Mouse (Mus musculus) NIH3T3 (cell line): ENCODE data around the gene Chmp4b.

Source experiments
- DNase-seq: peaks from one replicate; pipeline ENCODE4 v3.0.0-alpha.2; 2012; ENCODE audit warnings: low read depth

The Chmp4b gene

DNA sequence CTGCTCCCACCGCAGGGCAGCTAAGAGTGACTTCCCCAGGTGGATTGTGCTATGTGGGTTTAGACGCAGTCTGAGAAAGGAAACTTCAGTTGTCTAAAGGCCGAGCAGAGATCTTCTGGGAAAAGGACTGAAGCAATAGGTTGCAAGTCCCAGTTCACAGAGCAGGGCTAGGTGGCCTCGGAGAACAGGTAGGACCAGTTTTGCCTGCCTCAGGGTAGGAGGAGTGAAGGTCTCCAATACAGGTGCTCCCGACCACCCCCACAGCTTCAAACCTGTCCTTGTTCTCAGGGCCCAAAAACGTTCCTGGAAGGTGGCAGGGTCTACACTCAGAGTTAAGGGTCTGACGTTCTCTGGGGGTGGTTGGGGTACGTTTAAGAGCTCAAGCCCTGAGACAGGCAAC lies at the start of gene Chmp4b:
Gene Chmp4b, plus strand, starts transcription at position 343 of the 400 bp plus-strand sequence.
- DNase-seq = no peak

DNA sequence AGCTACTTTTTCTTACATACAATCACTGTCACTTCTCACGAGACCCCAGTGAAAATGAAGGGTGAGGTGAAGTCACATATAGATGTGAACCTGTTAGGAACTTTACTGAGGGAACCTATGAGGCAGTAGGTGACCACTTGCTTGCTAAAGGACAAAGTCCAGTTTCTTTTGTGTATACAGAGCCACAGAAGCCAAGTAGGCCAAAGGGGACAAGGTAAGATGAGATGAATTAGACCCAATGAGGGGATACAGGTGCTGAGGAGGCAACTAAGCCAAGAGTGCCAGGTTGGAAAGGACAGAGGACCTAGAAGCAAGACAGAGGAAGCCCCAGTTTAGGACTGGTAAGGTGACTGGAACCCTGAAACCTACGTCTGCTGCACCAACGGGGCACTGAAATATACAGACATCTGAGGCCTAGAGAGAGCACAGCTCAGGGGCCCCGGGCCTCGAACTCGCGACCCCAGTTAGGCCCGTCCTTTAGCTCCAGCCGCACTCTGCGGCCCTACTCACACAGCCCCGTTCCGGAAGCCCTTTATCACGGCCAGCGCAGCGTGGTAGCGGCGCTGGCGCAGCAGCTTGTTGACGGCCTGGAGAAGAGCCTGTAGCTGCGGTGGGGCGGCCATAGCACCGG lies 48.4 kb upstream of the Chmp4b start:
- no peak for DNase-seq

DNA sequence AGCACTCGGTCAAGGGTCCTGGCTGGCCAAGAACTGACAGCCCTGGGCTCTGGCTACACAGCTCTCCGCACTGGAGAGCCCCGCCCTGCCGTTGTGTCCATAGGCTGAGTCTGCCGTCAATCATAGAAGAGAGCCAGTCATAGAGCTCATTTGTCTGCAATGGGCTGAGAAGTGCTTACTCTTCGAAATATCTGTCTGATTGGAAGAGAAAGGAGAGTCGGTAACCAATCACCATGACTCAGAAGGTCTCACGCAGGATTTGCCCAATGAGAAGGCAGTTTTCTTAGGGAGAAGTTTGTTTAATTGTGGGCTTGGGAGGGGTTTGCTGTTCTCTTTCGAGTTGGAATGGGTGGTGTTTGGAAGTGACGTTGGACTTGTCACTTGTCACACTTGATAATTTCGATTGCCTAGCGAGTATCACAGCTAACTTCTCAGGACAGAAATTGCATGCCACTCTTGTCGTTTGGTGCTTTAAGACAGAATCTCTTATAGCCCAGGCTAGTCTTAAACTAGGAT lies 47.8 kb upstream of the Chmp4b start, which contains the start of gene Pxmp4:
Gene Pxmp4, minus strand, starts transcription at position 71 of the 516 bp plus-strand sequence.
- peak; percentile 99 for DNase-seq

DNA sequence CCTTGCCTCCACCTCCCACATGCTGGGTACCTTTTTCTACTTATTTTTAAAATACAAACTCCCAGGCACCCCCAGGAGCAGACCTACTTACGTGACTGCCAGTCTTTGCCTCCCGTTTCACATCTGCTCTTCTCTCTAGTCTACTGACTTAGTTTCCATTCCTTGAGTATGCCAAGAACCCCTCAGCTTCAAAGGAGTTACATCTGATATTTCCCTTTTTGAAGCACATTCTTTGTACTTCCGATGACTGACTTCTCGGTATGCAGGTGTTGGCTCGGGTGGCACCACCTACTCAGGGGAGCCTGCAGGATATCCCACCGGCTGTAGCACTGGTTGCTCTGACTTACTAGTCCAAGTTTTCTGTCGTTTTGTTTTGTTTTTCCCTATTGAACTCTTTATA lies 47.3 kb upstream of the Chmp4b start:
- no peak for DNase-seq

DNA sequence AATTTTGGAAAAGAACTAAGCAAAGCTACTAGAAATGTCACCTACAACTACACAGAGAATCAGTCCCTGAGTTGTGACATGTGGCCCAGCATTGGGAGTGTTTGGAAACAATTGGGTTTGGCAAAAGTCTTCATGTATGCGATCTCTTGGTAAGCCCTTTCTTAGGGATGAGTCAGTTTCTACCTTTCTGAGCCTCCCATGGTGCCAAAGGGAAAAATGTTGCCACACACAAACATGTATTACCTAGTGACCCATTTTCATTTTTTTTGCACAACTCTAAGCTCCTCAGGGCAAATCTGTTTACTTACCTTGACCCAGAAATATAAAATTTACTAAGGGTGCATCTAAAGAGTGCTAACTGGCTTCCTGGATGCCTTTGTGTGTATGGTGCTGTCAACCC lies 44.5 kb upstream of the Chmp4b start:
- DNase-seq = no peak

DNA sequence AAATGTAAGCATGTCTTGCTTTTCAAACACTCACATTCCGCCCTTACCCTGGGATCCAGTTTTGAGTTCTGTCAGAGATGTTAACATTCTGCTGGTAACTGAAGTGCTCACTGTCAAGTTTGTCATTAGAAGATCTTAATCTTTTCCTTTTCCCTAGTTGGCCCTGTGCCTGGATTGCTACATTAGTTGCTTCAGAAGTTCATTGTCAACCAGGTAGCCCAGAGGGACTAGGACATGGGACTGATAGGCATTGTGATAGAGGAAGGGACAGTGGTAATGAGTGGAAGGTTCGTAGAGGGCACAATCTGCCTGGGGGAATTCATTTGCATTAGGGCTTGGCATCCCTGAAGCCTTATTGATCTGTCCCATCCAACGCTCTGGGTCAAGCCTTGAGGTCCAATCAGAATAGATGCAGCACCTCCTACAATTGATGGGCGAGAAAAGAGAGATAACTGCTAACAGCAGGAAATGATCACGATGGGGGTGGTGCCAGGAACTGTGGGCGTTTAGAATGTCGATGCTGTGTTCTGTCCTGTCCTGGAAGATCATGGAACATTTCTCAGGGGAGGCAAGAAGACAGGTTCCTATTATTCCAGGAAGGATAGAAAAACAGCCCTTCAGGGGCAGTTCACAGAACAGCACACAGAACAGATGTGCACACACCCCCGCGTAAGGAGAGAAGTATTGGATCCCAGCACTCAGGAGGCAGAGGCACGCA lies 42.3 kb upstream of the Chmp4b start:
- no peak for DNase-seq

DNA sequence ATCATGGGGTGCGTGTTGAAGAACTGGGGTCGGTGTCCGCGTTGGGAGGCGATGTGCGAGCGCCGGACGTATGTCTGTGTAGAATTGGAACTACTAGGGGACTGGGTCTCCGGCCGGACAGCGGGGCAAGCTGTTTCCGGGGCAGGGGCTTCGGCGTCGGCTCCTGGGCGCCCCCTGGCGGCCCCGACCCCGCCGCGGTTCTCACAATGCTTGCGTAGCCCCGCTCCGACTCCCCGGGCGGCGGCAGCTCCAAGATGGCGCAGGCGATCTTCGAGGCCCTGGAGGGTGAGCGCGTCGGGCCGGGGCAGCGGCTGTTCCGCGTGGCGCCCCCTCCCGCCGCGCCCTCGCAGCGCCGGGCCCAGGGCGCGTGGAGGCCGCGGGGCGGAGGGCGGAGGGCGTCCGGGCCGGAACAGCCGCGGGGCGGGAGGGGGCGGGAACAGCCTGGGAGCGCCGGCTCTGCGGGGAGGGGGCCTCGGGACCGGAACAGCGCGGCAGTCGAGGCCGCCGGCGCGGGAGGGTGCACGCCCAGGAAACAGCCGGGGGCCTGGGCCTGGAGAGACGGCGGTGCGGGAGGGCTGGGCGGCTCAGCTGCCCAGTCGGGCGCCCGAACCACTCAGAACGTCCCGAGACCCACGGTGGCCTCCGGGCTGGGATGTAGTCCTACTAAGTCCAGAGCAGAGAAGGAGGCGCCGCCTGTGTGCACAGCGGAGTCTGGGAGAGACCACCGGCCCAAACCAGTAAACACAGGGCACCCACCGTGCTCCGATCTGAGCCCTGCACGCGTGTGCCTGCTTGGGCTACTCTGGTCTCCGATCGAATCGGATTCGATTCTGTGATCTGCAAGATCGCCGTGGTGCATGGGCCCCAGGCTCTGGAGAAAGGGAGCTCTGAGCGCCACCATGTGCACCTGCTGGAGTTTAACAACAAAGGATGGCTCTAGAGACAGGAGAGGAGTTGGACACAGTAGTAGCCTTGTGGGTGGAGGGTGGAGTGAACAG lies 38.1 kb upstream of the Chmp4b start, which contains the start of the genes Zfp341 and 4930519P11Rik:
Gene Zfp341, plus strand, starts transcription at position 180 of the 998 bp plus-strand sequence.
Gene 4930519P11Rik, minus strand, starts transcription at position 320 of the 998 bp plus-strand sequence.
- peak; percentile 95 for DNase-seq

DNA sequence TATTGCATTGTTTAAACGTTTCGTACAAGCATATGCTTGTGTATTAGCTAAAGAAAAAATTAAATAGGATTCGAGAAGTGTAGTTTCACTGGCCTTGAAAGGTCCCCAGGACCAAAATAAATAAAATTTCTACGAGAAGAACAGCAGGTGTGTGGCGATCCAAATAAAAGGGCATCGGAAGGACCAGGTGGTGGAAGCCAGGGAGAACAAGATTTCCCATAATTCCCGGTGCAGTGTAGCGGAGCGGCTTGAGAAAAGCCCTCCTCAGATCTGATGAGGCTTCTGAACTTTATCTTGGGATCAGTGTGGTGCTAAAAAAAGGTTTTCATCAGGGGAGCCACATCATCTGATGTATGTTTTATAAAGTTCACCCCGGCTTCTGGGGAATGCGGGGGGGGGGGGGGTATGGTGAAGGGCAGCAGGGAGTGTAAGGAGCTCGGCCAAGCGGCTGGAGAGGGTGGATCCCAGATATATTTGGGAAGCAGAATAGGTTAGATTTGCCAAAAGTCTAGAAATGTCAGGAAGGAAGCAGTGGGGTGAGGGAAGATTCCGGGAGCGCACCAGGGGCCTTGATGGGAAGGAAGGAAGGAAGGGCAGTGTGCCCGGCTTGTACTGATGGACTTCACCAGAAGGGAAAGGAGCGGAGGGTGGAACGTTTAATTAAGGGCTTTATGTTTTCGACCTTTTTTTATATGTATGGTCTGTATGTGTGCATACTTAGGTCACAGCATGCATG lies 36.5 kb upstream of the Chmp4b start:
- DNase-seq = no peak

DNA sequence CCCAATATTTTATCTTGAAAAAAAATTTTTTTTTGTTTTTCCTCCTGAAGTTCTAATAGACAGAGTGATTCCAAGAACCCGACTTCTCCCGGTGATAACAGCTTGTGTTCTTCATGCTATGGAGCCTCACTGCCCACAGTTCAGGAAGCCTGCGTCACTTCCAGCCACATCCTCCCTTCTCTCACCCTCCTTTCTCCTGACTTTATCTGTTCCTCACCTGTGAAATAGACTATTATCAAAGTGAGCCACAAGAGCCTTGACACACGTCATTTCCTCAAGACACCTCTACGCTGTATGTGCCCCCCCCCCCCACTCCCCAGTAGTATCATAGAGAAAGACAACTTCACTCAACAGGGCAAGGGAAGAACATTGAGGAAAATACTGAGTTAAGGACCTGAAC lies 35.8 kb upstream of the Chmp4b start:
- no peak for DNase-seq

DNA sequence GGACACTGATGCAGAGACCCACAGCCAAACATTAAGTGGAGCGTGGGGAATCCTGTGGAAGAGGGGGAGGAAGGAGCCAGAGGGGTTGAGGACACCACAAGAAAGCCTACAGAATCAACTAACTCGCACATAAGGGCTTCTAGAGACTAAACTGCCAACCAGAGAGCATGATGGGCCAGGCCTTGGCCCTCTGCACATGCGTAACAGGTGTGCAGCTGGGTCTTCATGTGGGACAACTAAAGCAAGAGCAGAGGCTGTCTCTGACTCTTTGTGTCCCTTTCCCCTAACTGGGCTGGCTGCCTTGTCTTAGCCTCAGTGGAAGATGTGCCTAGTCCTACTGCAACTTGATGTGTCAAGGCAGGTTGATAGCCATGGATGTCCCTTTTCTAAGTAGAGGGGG lies 34.4 kb upstream of the Chmp4b start:
- DNase-seq = no peak

DNA sequence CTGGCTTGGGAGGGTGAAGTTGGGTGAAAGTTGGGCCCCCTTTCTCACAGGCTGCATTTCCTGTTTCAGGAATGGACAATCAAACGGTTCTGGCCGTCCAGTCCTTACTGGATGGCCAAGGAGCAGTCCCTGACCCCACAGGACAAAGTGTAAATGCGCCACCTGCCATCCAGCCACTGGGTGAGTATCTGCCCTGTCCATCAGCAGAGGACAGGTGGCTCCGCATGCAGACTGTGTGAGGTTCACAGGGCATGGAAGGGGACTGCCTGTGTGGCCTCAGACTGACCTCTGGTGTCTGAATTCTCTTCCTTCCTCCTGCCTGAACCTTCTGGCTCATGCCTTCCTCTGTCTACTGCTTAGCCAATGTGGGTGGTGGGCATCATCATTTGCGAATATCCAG lies 29.8 kb upstream of the Chmp4b start:
- DNase-seq = no peak

DNA sequence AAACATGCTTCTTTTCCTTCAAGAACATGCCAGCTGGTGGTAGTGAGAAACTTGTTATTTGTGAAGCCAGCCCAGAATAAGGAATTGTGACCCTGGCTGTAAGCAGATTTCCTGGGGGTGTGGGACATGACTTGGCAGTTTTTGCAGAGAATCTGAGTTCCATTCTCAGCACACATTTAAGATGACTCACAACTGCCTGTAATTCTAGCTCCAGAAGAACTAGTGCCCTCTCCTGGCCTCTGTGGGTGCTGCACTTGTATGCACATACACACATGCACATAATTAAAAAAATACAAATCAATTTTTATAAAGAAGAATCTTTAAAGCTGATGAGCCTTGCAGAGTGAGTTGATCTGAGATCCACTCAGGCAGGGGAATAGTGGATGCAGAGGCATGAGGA lies 27.4 kb upstream of the Chmp4b start:
- peak; percentile 25 for DNase-seq

DNA sequence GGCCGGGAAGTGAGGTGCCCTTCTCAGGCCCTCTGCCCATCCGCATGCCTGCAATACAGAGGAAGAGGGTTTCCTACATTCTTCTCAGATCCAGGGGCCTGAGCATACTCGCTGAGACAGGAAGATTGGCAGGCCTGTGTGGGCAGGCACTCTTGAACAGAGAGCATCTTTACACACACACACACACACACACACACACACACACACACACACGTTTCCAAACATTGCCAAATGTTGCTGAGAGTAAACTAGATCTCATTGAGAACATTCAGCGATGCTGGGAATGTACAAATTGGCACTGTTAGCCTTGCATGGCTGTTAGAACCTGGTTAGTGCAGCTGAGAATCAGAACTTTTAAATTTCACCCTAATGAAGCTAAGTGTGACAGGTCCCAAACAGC lies 21.0 kb upstream of the Chmp4b start:
- no peak for DNase-seq

DNA sequence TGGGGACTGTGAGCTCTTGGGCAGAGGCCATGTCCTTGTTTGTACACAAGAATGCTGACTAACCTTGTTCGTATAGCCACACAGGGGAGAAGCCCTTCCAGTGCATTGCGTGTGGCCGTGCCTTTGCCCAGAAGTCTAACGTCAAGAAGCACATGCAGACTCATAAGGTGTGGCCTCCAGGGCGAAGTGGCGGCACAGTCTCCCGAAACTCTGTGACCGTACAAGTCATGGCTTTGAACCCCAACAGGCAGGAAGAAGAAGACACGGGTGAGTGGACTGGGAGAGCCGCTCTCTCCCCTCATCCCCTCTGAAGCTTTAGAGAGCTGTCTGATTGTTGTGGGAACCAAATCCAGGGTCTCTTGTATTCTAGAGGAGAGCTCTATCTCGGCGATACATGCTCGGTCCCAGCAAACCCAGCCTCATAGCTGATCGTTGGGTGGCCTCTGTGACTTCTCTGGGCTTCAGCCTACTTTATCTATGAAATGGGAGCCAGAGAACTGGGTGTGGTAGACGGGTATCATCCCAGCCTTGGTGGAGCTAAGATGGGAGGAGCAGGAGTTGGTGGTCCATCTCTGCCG lies 19.2 kb upstream of the Chmp4b start:
- no peak for DNase-seq

DNA sequence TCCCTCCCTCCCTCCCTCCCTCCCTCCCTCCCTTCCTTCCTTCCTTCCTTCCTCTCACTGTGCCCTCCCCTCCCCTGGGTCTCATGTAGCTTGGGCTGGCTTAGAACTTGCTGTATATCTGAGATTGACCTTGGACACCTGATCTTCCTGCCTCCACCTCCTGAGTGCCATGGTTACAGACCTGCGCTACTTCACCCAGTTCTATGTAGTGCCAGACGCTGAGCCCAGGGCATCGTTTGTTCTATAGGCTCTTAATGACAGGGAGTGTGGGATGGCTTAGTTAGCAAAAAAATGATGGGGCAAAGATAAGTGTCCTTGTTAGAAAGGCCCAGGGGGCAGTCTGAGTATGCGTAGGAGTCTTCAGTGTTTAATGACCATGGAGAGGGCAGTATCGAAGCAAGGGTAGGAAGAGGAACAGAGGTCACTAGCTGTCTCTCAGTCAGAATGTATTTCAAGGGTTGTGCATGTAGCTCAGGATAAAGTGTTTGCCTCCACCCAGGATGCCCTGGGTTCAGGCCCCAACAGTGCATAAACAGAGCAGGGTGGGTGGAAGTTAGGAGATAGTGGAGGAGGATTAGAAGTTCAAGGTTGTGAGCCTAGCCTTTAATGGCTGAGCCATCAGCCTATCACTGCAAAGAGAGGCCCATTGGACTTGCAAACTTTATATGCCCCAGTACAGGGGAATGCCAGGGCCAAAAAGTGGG lies 18.3 kb upstream of the Chmp4b start:
- DNase-seq = no peak

DNA sequence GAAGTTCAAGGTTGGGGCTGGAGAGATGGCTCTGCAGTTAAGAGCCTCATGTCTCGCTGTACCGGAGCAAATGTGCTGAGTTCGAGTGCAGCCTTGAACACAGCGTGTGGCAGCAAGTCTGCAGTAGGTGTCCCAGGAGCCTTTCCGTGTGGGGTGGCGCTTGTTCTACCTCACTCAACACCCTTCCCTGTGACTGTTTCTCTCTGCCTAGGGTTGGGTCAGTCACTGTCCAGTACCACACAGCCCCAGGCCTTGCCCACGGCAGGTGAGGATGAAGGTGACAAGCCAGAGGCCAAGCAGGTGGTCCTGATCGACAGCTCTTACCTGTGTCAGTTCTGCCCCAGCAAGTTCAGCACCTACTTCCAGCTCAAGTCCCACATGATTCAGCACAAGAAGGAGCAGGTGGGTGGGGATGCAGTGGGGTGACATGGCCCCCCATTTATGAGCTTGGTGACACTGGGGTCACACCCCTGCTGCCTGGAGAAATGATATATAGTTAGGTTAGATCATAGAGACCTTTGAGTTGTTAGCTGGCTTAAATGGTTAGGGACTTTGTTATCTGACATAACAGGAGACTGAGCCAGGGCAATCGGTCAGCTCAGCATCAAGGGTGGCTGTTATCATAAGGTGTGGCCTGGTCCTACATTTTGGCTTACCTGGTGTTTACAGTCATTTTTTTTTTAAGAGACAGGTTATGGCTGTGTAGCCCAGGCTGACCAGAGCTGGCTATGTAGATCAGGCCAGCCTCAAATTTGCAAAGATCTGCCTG lies 17.4 kb upstream of the Chmp4b start:
- DNase-seq = no peak

DNA sequence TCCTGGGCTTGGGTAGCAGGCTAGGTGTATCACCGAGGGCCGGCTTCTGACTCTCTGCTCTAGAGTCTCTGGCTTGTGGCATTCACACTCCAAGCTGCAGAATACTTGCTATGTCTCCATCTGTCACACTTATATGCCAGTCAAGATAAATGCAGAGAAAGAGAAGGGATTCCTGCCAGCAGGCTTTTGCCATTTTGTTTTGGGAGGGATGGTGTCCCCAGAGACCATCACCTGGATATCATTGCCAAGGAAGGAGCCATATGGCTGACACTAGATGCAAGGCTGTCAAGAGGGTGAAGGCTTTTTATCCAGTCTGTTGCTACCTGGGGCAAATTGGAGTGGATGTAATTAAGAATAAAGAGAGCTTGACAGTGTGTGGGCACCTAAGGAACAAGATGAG lies 15.7 kb upstream of the Chmp4b start:
- no peak for DNase-seq

DNA sequence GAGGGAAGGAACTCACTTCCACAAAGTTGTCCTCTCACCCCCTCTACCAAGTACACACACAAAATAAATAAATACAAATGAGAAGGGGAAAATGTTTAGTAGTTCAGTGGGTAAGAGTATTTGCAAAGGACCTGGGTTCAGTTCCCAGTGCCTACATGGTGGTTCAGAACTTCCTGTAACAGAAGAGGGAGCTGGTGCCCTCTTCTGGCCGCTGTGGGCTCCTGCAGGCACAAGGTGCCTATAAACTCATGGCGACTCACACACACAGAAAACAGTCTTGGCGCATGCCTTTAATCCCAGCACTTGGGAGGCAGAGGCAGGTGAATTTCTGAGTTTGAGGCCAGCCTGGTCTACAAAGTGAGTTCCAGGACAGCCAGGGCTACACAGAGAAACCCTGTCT lies 13.0 kb upstream of the Chmp4b start:
- peak; percentile 20 for DNase-seq

DNA sequence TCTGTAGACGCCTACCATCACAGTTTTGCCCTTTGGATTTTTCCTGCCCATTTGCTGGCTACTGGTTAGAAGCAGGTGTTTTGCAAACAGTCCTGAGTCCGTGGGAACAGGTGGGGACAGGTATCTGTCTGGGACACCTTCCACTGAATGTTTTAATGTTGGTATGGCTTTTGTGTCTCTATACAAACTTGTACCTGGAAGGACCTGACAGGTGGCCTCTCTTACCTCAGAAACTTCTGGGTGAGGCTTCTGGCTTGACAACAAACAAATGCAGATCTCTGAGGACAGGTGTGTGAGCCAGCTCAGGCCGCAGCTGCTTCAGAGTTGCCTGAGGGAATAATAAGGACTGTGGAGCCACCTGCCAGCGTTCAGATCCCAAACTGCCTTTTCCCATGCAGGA lies 12.4 kb upstream of the Chmp4b start:
- no peak for DNase-seq

DNA sequence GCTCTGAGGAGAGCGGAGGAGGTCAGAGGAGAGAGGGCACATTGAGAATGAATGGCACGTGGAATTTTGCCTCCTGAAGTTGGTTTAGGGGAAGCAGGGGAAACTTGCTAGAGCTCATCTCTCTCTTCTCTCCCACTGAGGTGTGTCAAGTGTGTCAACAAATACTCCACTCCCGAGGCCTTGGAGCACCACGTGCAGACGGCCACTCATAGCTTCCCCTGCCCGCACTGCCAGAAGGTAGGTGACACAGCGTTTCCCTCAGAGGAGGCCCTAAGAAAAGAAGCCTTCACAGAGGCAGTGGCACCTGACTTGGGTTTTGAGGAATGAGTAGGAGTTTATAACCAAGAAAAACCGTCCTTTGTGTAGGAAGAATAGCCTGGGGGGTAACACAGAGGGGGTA lies 10.3 kb upstream of the Chmp4b start:
- no peak for DNase-seq
